Mouse (Mus musculus): Measurements from ENCODE around the gene Lce1b.
"Not testable (repeated sequence)": the region's sequence is repeated elsewhere in the genome, so short reads cannot be mapped to it uniquely, and the experiment has no call there.

DNA sequence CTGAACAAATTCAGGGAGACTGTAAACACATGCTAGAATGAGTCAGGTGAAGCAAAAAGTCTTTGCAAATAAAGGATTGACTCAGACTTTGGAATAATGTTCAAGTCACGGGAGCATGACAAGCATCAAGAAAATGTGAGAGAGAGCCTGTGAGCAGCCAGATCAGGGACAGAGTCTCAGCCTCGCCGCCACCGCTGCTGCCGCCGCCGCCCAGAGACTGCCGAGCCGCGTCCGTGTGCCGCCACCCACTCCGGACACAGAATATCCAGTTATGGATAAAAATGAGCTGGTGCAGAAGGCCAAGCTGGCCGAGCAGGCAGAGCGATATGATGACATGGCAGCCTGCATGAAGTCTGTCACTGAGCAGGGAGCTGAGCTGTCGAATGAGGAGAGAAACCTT, 32.4 kb upstream of the Lce1b start:
- not testable (repeated sequence) for TF ChIP-seq EP300, CTCF (IDR thresholded peaks at IDR 0.05; ENCODE audit: low read depth)

Measured in liver, embryonic 14.5 days (tissue).